Mouse (Mus musculus) embryonic fibroblast, embryonic 13.5 days (primary cell): ENCODE results near the gene Gpr183.

Experiments
- CTCF ChIP-seq: IDR thresholded peaks from 2 replicates; pipeline ENCODE4 v1.5.1; 2011; ENCODE audit warnings: mild to moderate bottlenecking, control low read depth, low read length, moderate library complexity, borderline replicate concordance; ENCODE audit not compliant: insufficient read depth
- POLR2A ChIP-seq: IDR thresholded peaks from 2 replicates; pipeline ENCODE4 v1.6.1; 2011; ENCODE audit warnings: low read depth, mild to moderate bottlenecking, control low read depth, low read length, moderate library complexity

- no peak for TF ChIP-seq CTCF
- no peak for TF ChIP-seq POLR2A
Measured at GRCm38 (mm10) chr14:122003812-122004211, 38.8 kb upstream of the Gpr183 start.
